Mouse (Mus musculus) cortical plate, adult 2 months (tissue): Measurements from ENCODE around the gene Traf7. TPM values are rescaled to one million over a fixed set of nuclear protein-coding genes. Genes with fewer than 3 reads are reported as not detected.
A peak's percentile ranks its signal among the peaks of the same experiment; 100 is the strongest.

Source experiments
- H3K27ac ChIP-seq: fragments of 200-500 bp; 2 replicates; pipeline ENCODE4 v1.5.1; 2012; ENCODE audit warnings: low read length, control low read depth, inconsistent platforms; ENCODE audit not compliant: insufficient read depth
- H3K4me1 ChIP-seq: fragments of 200-500 bp; 2 replicates; pipeline ENCODE4 v1.6.1; 2011; ENCODE audit warnings: low read length; ENCODE audit not compliant: control insufficient read depth, insufficient read depth
- H3K4me3 ChIP-seq: fragments of 200-500 bp; 2 replicates; pipeline ENCODE4 v1.5.1; 2011; ENCODE audit warnings: mild to moderate bottlenecking, low read length, control low read depth; ENCODE audit not compliant: insufficient read depth
- CTCF ChIP-seq: fragments of 200-500 bp; IDR thresholded peaks from 2 replicates; pipeline ENCODE4 v1.5.1; 2011; ENCODE audit warnings: mild to moderate bottlenecking, control low read depth, low read length; ENCODE audit not compliant: insufficient read depth; ENCODE audit errors: extremely low read depth
- POLR2A ChIP-seq: fragments of 200-500 bp; IDR thresholded peaks from 2 replicates; pipeline ENCODE4 v1.6.1; 2011; ENCODE audit warnings: mild to moderate bottlenecking, low read length, control low read depth; ENCODE audit not compliant: insufficient read depth; ENCODE audit errors: extremely low read depth
- polyA plus RNA-seq: library from polyadenylated mRNA; depleted of rRNA; stranded (reverse); fragments of >200 nt; gene quantifications from 2 replicates; pipeline ENCODE4 v1.2.3, GENCODE M21; 2012

The Traf7 gene
- polyA plus RNA-seq, 1 experiment, result 176 TPM

DNA sequence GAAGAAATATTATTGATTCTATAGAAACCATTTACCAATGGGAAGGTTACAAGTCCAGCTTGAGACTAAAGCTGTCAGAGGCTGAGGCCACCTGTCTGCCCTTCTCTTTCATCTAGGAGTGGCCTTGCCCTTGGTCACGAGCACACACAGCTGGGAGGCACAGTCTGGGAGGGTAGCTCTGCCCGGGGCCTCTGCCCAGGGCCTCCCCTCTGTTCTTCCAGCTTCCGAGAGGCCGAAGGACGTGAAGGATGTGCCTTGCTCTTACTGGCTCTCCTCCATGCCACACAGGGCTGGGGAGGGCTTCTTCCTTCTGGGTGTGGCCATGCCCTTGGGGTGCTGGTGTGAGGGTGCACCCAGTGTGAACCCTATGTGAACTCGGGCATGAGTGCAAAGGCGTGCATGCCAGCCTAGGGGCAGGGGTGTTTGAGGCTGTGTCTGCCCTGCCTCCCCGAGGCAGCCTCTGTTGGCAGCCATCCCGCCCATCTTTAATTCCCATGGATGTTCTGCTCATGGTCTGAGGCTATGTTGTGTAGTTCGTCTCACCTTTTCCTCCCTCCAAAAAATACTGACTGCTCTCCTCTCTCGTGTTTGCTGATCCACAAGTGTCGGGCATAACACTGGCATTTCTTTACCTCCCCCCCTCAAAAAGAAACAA, 19.8 kb downstream of the Traf7 start:
- no peak overlapping the region for H3K4me3 ChIP-seq
- H3K4me1 ChIP-seq, result peaks cover 3% of the 10 kb centered on the region; the same call in 1 of the 2 replicates
- no peak for TF ChIP-seq CTCF
- TF ChIP-seq POLR2A, result no peak
- H3K27ac ChIP-seq, result 0 out of 2 replicates have a peak overlapping the region, but pooled peaks have one; percentile 14

GRCm38 (mm10) chr17:24507129-24507664, 20.5 kb downstream of the Traf7 start:
- Histone ChIP-seq H3K27ac (peak overlapping the region; percentile 17; the same call in 1 of the 2 replicates), H3K4me3 (no peak overlapping the region), H3K4me1 (peaks cover 3% of the 10 kb centered on the region; the same call in 1 of the 2 replicates)
- TF ChIP-seq POLR2A, result no peak
- TF ChIP-seq CTCF, result no peak

DNA sequence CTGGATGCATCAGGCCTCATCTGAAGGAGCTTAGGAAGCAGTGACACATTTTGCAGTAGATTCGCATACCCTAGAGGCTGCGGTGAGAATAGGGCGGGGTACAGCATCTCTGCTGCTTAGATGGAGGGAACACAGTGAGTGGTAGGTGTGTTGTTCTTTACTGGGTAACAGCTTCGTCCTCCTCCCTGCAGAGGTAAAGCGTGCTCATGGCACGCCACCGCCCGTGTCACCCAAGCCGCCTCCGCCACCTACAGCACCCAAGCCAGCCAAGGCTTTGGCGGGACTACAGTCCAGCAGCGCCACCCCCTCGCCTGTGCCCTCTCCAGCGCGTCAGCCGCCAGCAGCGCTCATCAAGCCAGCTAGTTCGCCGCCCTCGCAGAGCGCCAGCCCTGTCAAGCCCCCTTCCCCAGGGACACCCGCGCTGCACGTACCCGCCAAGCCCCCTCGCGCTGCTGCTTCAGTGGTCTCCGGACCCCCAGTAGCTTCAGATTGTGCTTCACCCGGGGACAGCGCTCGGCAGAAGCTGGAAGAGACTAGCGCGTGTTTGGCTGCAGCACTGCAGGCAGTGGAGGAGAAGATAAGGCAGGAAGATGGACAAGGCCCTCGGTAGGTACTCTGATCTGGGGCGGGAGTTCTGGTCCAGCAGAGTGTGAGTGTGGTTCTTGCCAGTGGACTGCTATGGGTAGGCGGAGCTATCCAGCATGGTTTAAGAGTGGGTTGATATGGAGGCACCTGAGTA, 21.2 kb downstream of the Traf7 start:
- H3K4me1 ChIP-seq, result peaks cover 3% of the 10 kb centered on the region; the same call in 1 of the 2 replicates
- no peak overlapping the region for H3K4me3 ChIP-seq
- TF ChIP-seq CTCF (peak; percentile 18; the same call in 1 of the 2 replicates), POLR2A (peak; percentile 10; the same call in 1 of the 2 replicates)
- peak overlapping the region; percentile 17 for H3K27ac ChIP-seq

- peak overlapping the region; percentile 30 for H3K27ac ChIP-seq
- H3K4me1 ChIP-seq, result peaks cover 3% of the 10 kb centered on the region; the same call in 1 of the 2 replicates
- TF ChIP-seq POLR2A (no peak), CTCF (no peak)
- no peak overlapping the region for H3K4me3 ChIP-seq
These were observed 22.3 kb downstream of the Traf7 start for GRCm38 (mm10) chr17:24505286-24505955.

DNA sequence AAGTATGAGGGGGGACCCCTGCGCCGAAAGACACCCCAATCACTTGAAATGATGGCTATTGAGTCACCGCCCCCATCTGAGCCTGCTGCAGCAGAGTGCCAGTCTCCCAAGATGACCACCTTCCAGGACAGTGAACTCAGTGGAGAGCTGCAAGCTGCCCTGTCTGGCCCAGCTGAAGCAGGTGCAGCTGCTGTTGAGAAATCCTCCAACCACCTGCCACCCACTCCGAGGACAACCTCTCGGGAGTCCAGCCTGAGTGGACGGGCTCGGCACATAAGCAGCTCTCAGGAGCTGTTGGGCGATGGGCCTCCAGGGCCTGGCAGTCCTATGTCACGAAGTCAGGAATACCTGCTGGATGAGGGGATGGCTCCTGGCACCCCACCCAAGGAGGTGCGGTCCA, 23.7 kb downstream of the Traf7 start:
- TF ChIP-seq POLR2A (no peak), CTCF (no peak)
- Histone ChIP-seq H3K27ac (no peak overlapping the region), H3K4me1 (peaks cover 3% of the 10 kb centered on the region; the same call in 1 of the 2 replicates), H3K4me3 (no peak overlapping the region)

DNA sequence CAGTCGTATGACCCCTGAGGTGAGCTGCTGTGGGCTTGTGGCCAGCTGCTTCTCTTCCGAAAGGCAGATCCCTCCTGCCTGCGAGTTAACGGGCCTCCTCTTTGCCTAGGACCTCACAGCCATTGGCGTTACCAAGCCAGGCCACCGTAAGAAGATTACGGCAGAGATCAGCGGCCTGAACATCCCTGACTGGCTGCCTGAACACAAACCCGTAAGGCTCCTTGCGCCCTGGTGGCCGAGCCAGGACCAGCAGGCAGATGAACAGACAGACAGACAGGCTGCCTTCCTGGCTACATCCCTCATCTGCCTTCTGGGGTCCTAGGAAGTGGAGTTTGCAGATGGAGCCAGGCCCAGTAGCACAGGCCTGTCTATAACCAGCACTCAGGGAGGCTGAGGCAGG, 25.5 kb downstream of the Traf7 start:
- H3K4me3 ChIP-seq, result no peak overlapping the region
- H3K4me1 ChIP-seq, result peaks cover 3% of the 10 kb centered on the region; the same call in 1 of the 2 replicates
- no peak for TF ChIP-seq POLR2A
- no peak for TF ChIP-seq CTCF
- no peak overlapping the region for H3K27ac ChIP-seq

DNA sequence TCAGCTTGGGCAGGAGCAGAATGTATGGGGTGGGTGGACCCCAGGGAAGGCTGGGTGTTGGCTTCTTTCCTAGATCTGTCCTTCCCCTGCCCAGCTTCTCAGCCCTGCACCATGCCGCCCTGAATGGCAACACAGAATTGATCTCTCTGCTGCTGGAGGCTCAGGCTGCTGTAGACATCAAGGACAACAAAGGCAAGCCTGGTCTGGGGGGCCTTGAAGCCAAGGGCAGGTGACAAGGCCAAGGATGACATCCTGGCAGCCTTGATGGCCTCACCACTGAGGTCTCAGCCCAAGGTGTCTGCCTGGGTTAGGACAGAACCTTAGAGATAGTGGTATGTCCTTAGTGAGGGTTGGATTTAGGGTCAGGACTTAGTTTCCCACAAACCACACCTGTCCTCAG, 31.7 kb downstream of the Traf7 start:
- Histone ChIP-seq H3K27ac (no peak overlapping the region), H3K4me3 (no peak overlapping the region), H3K4me1 (peaks cover 4% of the 10 kb centered on the region)
- TF ChIP-seq POLR2A (no peak), CTCF (no peak)

DNA sequence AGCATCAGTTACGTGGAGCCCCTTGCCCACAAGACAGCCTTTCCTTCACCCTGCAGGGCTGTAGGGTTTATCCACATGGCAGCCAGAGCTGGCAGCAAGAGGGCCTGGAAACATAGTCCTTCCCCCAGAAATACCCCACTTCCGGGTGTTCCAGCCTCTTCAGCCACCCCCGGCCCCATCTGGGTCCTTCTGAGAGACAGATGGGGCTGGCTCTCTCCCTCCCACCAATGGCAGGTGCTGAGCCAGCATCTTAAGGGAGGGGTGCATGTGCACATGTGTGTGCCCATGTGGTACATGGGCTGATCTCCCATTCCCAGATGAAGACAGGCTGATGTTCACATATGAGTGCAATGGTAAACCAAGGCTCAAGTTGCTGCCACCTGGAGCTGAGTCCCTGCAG, 32.3 kb downstream of the Traf7 start:
- Histone ChIP-seq H3K4me3 (no peak overlapping the region), H3K4me1 (peaks cover 6% of the 10 kb centered on the region), H3K27ac (peak overlapping the region; percentile 25; the same call in 1 of the 2 replicates)
- no peak for TF ChIP-seq CTCF
- no peak for TF ChIP-seq POLR2A
